16 mouse cellular contexts compared by ENCODE assay signal in the genomic region with DNA sequence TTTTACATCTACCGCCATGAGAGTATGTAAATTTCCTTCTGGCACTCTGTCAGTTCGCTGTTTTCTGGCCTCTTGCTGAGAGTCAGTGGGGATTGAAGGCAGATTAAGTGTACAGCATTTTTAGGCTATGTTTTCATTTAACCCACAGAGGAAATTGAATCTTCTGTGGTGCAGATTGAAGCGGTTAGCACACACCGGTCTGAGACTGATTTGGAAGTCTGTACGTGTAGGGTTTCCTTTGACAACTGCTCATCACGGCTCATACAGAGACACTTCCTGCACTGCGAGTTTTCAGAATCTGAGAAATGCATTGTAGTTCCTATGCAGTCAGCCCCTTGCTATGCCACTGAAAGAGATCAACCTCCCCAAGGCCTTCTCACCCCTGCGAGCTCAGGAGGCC.
DNase-seq lines count a peak whose midpoint lies in the region; ATAC-seq and TF ChIP-seq lines count a peak whose summit lies in the region.
"Had no signal": no experiment of that assay in that cellular context is flagged by ENCODE, and none has a peak within 500 bp of the region (broad histone marks: within the 10 kb centered on the region; RNA-seq: fewer than 3 reads in every experiment).

No protein-coding gene starts in this region.

- H3K36me3 ChIP-seq in forebrain, postnatal 0 days (ENCODE audit: insufficient read depth), result no peaks in the 10 kb centered on the region
- no peaks in the 10 kb centered on the region for H3K36me3 ChIP-seq in forebrain, embryonic 10.5 days (replicated peaks)
- no peaks in the 10 kb centered on the region for H3K36me3 ChIP-seq in embryonic facial prominence, embryonic 10.5 days (replicated peaks)
- H3K36me3 ChIP-seq in liver, embryonic 16.5 days (ENCODE audit: control insufficient read depth, insufficient read depth), result no peaks in the 10 kb centered on the region
- H3K36me3 ChIP-seq: heart, embryonic 15.5 days; neural tube, embryonic 12.5 days had no signal

- H3K4me2 ChIP-seq in forebrain, postnatal 0 days (ENCODE audit: low read depth), result no peak overlapping the region
- peak overlapping the region; percentile 51 for H3K4me2 ChIP-seq in liver, embryonic 16.5 days (ENCODE audit: low read depth, low read length)
- H3K4me2 ChIP-seq: heart, embryonic 15.5 days; neural tube, embryonic 12.5 days had no signal

- peak; percentile 22 for DNase-seq in forebrain, postnatal 0 days
- no peak for DNase-seq in forebrain, embryonic 10.5 days (ENCODE audit: extremely low spot score, low spot score)
- DNase-seq in 416B (ENCODE audit: low read depth), result peak; percentile 57
- DNase-seq in embryonic facial prominence, embryonic 10.5 days (ENCODE audit: low spot score), result peak; percentile 21
- no peak for DNase-seq in right cerebral cortex, adult 2 months (ENCODE audit: low spot score in 2 of 2)
- DNase-seq: cerebellum, adult 9-10 months; gastrocnemius, postnatal 10 days; kidney, adult 11 months; left cerebral cortex, postnatal 4 days; right cerebral cortex, adult 18-20 months had no signal

- no peak overlapping the region for H3K4me3 ChIP-seq in forebrain, postnatal 0 days (ENCODE audit: low read depth, low read length)
- no peak overlapping the region for H3K4me3 ChIP-seq in forebrain, embryonic 10.5 days
- H3K4me3 ChIP-seq in embryonic facial prominence, embryonic 10.5 days, result no peak overlapping the region
- no peak overlapping the region for H3K4me3 ChIP-seq in liver, embryonic 16.5 days (ENCODE audit: low read depth, low read length)
- H3K4me3 ChIP-seq: heart, embryonic 15.5 days; neural tube, embryonic 12.5 days had no signal

- TF ChIP-seq CTCF in forebrain, postnatal 0 days (IDR thresholded peaks at IDR 0.05; ENCODE audit: low read depth), result no peak

- H3K4me1 ChIP-seq in forebrain, postnatal 0 days (ENCODE audit: insufficient read depth), result 0 out of 2 replicates have a peak, but pooled peaks cover 2% of the 10 kb centered on the region
- H3K4me1 ChIP-seq in forebrain, embryonic 10.5 days, result peaks cover 62% of the 10 kb centered on the region
- H3K4me1 ChIP-seq in embryonic facial prominence, embryonic 10.5 days, result peaks cover 75% of the 10 kb centered on the region
- H3K4me1 ChIP-seq in liver, embryonic 16.5 days (ENCODE audit: control insufficient read depth, low read depth, low read length), result peaks cover 69% of the 10 kb centered on the region

- no peak overlapping the region for H3K9ac ChIP-seq in forebrain, postnatal 0 days
- peak overlapping the region; percentile 42 for H3K9ac ChIP-seq in liver, embryonic 16.5 days (ENCODE audit: low read depth, low read length)
- H3K9ac ChIP-seq: heart, embryonic 15.5 days; neural tube, embryonic 12.5 days had no signal

- H3K9me3 ChIP-seq in forebrain, postnatal 0 days (ENCODE audit: low read length), result no peaks in the 10 kb centered on the region
- no peaks in the 10 kb centered on the region for H3K9me3 ChIP-seq in forebrain, embryonic 10.5 days
- no peaks in the 10 kb centered on the region for H3K9me3 ChIP-seq in embryonic facial prominence, embryonic 10.5 days
- no peaks in the 10 kb centered on the region for H3K9me3 ChIP-seq in liver, embryonic 16.5 days (replicated peaks; ENCODE audit: control insufficient read depth, low read length)
- H3K9me3 ChIP-seq: heart, embryonic 15.5 days; neural tube, embryonic 12.5 days had no signal

- ATAC-seq in forebrain, postnatal 0 days, result no peak
- no peak for ATAC-seq in liver, embryonic 16.5 days (ENCODE audit: low read depth)
- no peak for ATAC-seq in erythroid progenitor cell, adult 5-6 weeks (replicated peaks; ENCODE audit: low FRiP score, poor library complexity, severe bottlenecking)
- ATAC-seq in megakaryocyte progenitor cell, adult 5-6 weeks (replicated peaks; ENCODE audit: poor library complexity), result no peak

- no peaks in the 10 kb centered on the region; the same call in 1 of the 2 replicates for H3K27me3 ChIP-seq in forebrain, postnatal 0 days (ENCODE audit: insufficient read depth, low read length)
- H3K27me3 ChIP-seq in forebrain, embryonic 10.5 days (ENCODE audit: poor library complexity, severe bottlenecking), result peaks cover 24% of the 10 kb centered on the region
- H3K27me3 ChIP-seq in embryonic facial prominence, embryonic 10.5 days (replicated peaks; ENCODE audit: low read depth, poor library complexity, severe bottlenecking), result peaks cover 18% of the 10 kb centered on the region; the same call in 1 of the 2 replicates
- H3K27me3 ChIP-seq in liver, embryonic 16.5 days (ENCODE audit: control insufficient read depth, insufficient read depth, low read depth, low read length), result no peaks in the 10 kb centered on the region
- H3K27me3 ChIP-seq: neural tube, embryonic 12.5 days had no signal

- H3K27ac ChIP-seq in forebrain, postnatal 0 days (ENCODE audit: low read depth, low read length), result no peak overlapping the region
- H3K27ac ChIP-seq in forebrain, embryonic 10.5 days, result no peak overlapping the region
- H3K27ac ChIP-seq in embryonic facial prominence, embryonic 10.5 days (replicated peaks), result 0 out of 2 replicates have a peak overlapping the region, but pooled peaks have one; percentile 41
- peak overlapping the region; percentile 90 for H3K27ac ChIP-seq in liver, embryonic 16.5 days (ENCODE audit: low read length)
- H3K27ac ChIP-seq: heart, embryonic 15.5 days; macrophage; neural tube, embryonic 12.5 days had no signal

- 53% methylated on average over 8 of the region's 8 CpGs for WGBS in forebrain, postnatal 0 days
- 72% methylated on average over 8 of the region's 8 CpGs for WGBS in forebrain, embryonic 10.5 days
- 40% methylated on average over 8 of the region's 8 CpGs for WGBS in embryonic facial prominence, embryonic 10.5 days
- 34% methylated on average over 8 of the region's 8 CpGs for WGBS in liver, embryonic 16.5 days (ENCODE audit: insufficient replicate concordance)

Comparison
In these comparisons a context has a peak if more than half of its experiments do, and no peak if none do; other contexts are left out.
1. DNase-seq: peak in forebrain, postnatal 0 days (single experiment), 416B (single experiment) and embryonic facial prominence, embryonic 10.5 days (single experiment); none in forebrain, embryonic 10.5 days (single experiment) and right cerebral cortex, adult 2 months (0 of 2).
2. H3K27ac ChIP-seq: peak in embryonic facial prominence, embryonic 10.5 days (single experiment) and liver, embryonic 16.5 days (single experiment); none in forebrain, postnatal 0 days (single experiment) and forebrain, embryonic 10.5 days (single experiment).